Mouse (Mus musculus): ENCODE results near the gene Lmx1a.

DNA sequence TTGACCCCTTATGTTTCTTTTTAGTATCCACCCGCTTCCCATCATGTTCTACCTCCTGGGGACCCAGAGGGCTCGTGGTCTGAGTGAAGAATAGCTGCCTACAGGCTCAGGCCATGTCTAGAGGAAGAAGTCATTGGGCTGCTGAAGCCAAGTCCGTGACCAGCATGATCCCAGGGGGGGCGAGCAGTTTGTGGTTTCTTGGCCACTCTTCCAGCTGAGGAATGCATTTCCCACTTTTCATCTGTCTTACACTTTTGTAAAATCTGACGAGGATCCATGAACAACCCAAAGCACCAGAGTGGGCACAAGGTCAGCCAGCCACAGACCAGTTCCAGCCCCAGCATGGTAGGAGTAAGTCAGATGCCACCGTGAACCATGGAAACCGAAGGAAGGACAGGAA is 50.2 kb downstream of the Lmx1a start:
- TF ChIP-seq CTCF (IDR thresholded peaks at IDR 0.05; ENCODE audit: low read depth, low read length) (no peak), POLR2A (IDR thresholded peaks at IDR 0.05; ENCODE audit: borderline replicate concordance, low read depth, low read length) (no peak)

Measured in bone marrow macrophage, adult 2 months (primary cell).